Mouse (Mus musculus): ENCODE measurements around the gene Cyp4f15.
"Not testable (repeated sequence)": the region's sequence is repeated elsewhere in the genome, so short reads cannot be mapped to it uniquely, and the experiment has no call there.

Gene Cyp4f15

DNA sequence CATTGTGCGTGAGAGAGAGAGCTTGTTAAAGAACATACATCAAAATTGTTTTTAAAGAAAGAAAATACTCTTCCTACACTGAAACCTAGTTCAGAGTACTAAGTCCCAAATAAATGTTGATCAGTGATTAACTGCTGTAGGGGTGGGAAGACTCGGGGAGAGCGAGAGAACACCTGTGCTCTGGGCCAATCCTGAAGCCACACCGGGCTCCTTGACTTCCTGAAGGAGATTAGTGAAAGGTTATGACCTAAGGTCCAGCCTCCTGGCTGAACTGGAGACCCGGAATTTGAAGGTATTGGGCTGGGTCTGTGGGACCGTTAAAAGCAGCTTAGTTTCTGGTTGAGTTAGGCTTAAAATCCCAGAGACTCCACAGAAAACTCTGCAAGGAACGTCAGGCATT lies 37.3 kb downstream of the Cyp4f15 start:
- Histone ChIP-seq H3K27me3 (ENCODE audit: control insufficient read depth, insufficient read depth, low read length, poor library complexity, severe bottlenecking) (no peaks in the 10 kb centered on the region), H3K36me3 (ENCODE audit: control insufficient read depth, insufficient read depth, low read length, poor library complexity, severe bottlenecking) (no peaks in the 10 kb centered on the region)
- no peak for DNase-seq (ENCODE audit: low read depth, low spot score)

DNA sequence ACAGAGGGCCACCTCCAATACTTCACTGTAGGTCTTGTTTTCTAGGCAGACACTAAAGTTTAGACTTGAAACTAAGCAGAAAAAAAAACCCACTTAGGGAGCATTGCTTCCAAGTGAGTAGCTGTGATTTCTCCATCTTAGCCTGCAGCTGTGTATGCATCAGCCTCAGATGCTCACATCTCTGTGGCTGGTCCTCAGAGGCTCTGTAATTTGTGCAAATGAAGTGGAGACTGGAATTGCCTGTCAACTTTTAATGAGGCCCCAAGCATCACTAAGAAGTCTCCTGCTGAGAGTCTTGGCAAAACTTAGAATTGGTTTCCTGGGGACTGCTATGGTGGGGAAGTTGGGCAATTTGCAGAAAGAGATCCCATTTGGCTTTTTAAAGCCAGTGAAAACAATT lies 40.9 kb downstream of the Cyp4f15 start:
- not testable (repeated sequence) for DNase-seq (ENCODE audit: low read depth, low spot score); H3K36me3 ChIP-seq (ENCODE audit: control insufficient read depth, insufficient read depth, low read length, poor library complexity, severe bottlenecking)

GRCm38 (mm10) chr17:32729029-32729428 lies 43.6 kb downstream of the Cyp4f15 start:
- no peaks in the 10 kb centered on the region for H3K36me3 ChIP-seq (ENCODE audit: control insufficient read depth, insufficient read depth, low read length, poor library complexity, severe bottlenecking)
- no peaks in the 10 kb centered on the region; the same call in 1 of the 2 replicates for H3K27me3 ChIP-seq (ENCODE audit: control insufficient read depth, insufficient read depth, low read length, poor library complexity, severe bottlenecking)
- DNase-seq (ENCODE audit: low read depth, low spot score): peak; percentile 12

More for the DNA sequence above, 40.9 kb downstream of the Cyp4f15 start:
- H3K27me3 ChIP-seq (ENCODE audit: control insufficient read depth, insufficient read depth, low read length, poor library complexity, severe bottlenecking): not testable (repeated sequence)

DNA sequence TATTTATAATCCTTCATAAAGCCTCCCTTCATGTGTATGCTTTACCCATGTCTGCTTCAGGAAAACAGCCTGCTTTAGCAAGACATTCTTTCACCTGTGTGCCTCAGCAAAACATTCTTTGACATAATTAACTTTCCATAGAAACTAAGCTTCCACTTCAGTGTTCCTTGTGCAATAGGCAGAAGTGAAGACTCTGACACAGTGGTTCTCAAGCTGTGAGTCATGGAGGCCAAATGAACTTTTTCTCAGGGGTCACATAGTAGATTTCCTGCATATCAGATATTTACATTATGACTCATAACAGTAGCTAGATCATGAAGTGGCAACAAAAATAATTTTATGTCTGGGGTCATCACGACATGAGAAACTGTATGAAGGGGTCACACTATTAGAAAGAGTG lies 53.0 kb downstream of the Cyp4f15 start:
- DNase-seq (ENCODE audit: low read depth, low spot score): no peak
- H3K36me3 ChIP-seq (ENCODE audit: control insufficient read depth, insufficient read depth, low read length, poor library complexity, severe bottlenecking): no peaks in the 10 kb centered on the region
- H3K27me3 ChIP-seq (ENCODE audit: control insufficient read depth, insufficient read depth, low read length, poor library complexity, severe bottlenecking): no peaks in the 10 kb centered on the region

DNA sequence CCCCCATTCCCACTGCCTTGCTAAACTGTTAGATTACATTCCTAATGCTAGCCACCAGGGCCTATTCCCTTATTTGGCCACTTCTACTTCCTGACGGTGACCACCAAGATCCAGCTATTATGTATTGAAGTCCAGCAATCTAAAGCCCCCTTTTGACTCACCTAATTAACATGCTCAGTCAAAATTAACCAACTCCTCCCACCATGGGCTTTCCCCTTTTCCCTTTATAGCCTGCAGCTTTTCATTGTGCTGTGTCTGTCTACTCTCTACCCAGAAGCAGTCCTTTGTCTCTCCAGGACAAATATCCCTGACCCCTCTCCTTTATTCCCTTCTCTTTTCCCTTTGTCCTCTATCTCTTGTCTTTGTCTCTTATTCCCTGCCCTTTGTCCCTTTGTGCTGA lies 55.6 kb downstream of the Cyp4f15 start:
- H3K36me3 ChIP-seq (ENCODE audit: control insufficient read depth, insufficient read depth, low read length, poor library complexity, severe bottlenecking): no peaks in the 10 kb centered on the region
- DNase-seq (ENCODE audit: low read depth, low spot score): no peak
- no peaks in the 10 kb centered on the region for H3K27me3 ChIP-seq (ENCODE audit: control insufficient read depth, insufficient read depth, low read length, poor library complexity, severe bottlenecking)

- no peak for DNase-seq (ENCODE audit: low read depth, low spot score)
- Histone ChIP-seq H3K36me3 (ENCODE audit: control insufficient read depth, insufficient read depth, low read length, poor library complexity, severe bottlenecking) (no peaks in the 10 kb centered on the region), H3K27me3 (ENCODE audit: control insufficient read depth, insufficient read depth, low read length, poor library complexity, severe bottlenecking) (no peaks in the 10 kb centered on the region)
These were observed 65.2 kb downstream of the Cyp4f15 start for GRCm38 (mm10) chr17:32750611-32751010.
